Mouse (Mus musculus) stomach, embryonic 14.5 days (tissue): ENCODE measurements around the gene Irx3. TPM values are rescaled to one million over a fixed set of nuclear protein-coding genes. Genes with fewer than 3 reads are reported as not detected.
A peak's percentile ranks its signal among the peaks of the same experiment; 100 is the strongest.

Experiments
- ATAC-seq: fragments of 200-750 bp; cut with Nextera tagmentation; 2 replicates; pipeline ENCODE4 v1.8.0; 2017; ENCODE audit warnings: low read depth, moderate TSS enrichment; ENCODE audit not compliant: insufficient number of reproducible peaks, insufficient read depth, low FRiP score
- H3K27ac ChIP-seq: fragments of 300-500 bp; sonication (generic); 2 replicates; pipeline ENCODE4 v1.5.1; 2014; ENCODE audit warnings: mild to moderate bottlenecking, low read length, moderate library complexity, mixed read lengths
- H3K27me3 ChIP-seq: fragments of 300-500 bp; sonication (generic); 2 replicates; pipeline ENCODE4 v1.6.1; 2014; ENCODE audit warnings: low read length, control low read depth, mixed read lengths; ENCODE audit not compliant: control insufficient read depth, insufficient read depth
- H3K36me3 ChIP-seq: fragments of 300-500 bp; sonication (generic); 2 replicates; pipeline ENCODE4 v1.6.1; 2014; ENCODE audit warnings: mild to moderate bottlenecking, control low read depth, low read length, moderate library complexity, mixed read lengths; ENCODE audit not compliant: control insufficient read depth, insufficient read depth
- H3K4me1 ChIP-seq: fragments of 300-500 bp; sonication (generic); 2 replicates; pipeline ENCODE4 v1.6.1; 2014; ENCODE audit warnings: low read length, control low read depth, mixed read lengths; ENCODE audit not compliant: control insufficient read depth, insufficient read depth
- H3K4me2 ChIP-seq: fragments of 300-500 bp; sonication (generic); replicated peaks from 2 replicates; pipeline ENCODE4 v1.6.1; 2014; ENCODE audit warnings: low read depth, low read length, control low read depth
- H3K4me3 ChIP-seq: fragments of 300-500 bp; sonication (generic); 2 replicates; pipeline ENCODE4 v1.5.1; 2014; ENCODE audit warnings: low read depth, low read length, control low read depth
- H3K9ac ChIP-seq: fragments of 300-500 bp; sonication (generic); replicated peaks from 2 replicates; pipeline ENCODE4 v1.6.1; 2014; ENCODE audit warnings: low read depth, mild to moderate bottlenecking, control low read depth, low read length, moderate library complexity, mixed read lengths
- H3K9me3 ChIP-seq: fragments of 300-500 bp; sonication (generic); 2 replicates; pipeline ENCODE4 v1.6.1; 2016; ENCODE audit warnings: low read depth, low read length, control low read depth; ENCODE audit not compliant: control insufficient read depth
- WGBS: fragments of 180-500 bp; shearing (Covaris S2); extraction: QIAGEN DNeasy Blood & Tissue Kit; methylation state at CpG from one replicate; pipeline ENCODE4 v1.1.7; 2014; 5-methylcytosine and 5-hydroxymethylcytosine counted together
- polyA plus RNA-seq: library from polyadenylated mRNA; unstranded; fragments of >200 nt; fragmentation: Nextera tagmentation; extraction: Ambion mirVana; gene quantifications from 2 replicates; pipeline ENCODE4 v1.2.1, GENCODE M21; 2014

Gene Irx3
- polyA plus RNA-seq, 1 experiment from 2014 or later = 4.6 TPM

GRCm38 (mm10) chr8:91799681-91800522, 2.0 kb downstream of the Irx3 start:
- no peaks in the 10 kb centered on the region for H3K9me3 ChIP-seq
- H3K9ac ChIP-seq = peak overlapping the region; percentile 33; the same call in 1 of the 2 replicates
- H3K36me3 ChIP-seq = no peaks in the 10 kb centered on the region
- H3K4me1 ChIP-seq = peaks cover 8% of the 10 kb centered on the region; the same call in 1 of the 2 replicates
- H3K27ac ChIP-seq = no peak overlapping the region
- peak overlapping the region; percentile 51 for H3K4me3 ChIP-seq
- no peak for ATAC-seq
- peak overlapping the region; percentile 93 for H3K4me2 ChIP-seq
- under 1% methylated on average over 83 of the region's 89 CpGs for WGBS
- peaks cover 74% of the 10 kb centered on the region for H3K27me3 ChIP-seq

- ATAC-seq = no peak
- H3K9ac ChIP-seq = peak overlapping the region; percentile 33; the same call in 1 of the 2 replicates
- H3K36me3 ChIP-seq = no peaks in the 10 kb centered on the region
- no peaks in the 10 kb centered on the region for H3K9me3 ChIP-seq
- H3K4me1 ChIP-seq = peaks cover 8% of the 10 kb centered on the region; the same call in 1 of the 2 replicates
- peaks cover 70% of the 10 kb centered on the region for H3K27me3 ChIP-seq
- H3K27ac ChIP-seq = no peak overlapping the region
- H3K4me3 ChIP-seq = peak overlapping the region; percentile 51
- H3K4me2 ChIP-seq = peak overlapping the region; percentile 93
- WGBS = 24% methylated on average over 16 of the region's 16 CpGs
These were observed 2.8 kb downstream of the Irx3 start for GRCm38 (mm10) chr8:91799016-91799581.

GRCm38 (mm10) chr8:91797626-91798271, 4.1 kb downstream of the Irx3 start:
- Histone ChIP-seq H3K4me1 (peaks cover 8% of the 10 kb centered on the region; the same call in 1 of the 2 replicates), H3K27me3 (peaks cover 59% of the 10 kb centered on the region), H3K27ac (no peak overlapping the region), H3K4me3 (peak overlapping the region; percentile 22), H3K36me3 (no peaks in the 10 kb centered on the region), H3K4me2 (peak overlapping the region; percentile 39), H3K9ac (no peak overlapping the region), H3K9me3 (no peaks in the 10 kb centered on the region)
- ATAC-seq = no peak
- WGBS = under 1% methylated on average over 35 of the region's 35 CpGs

- Histone ChIP-seq H3K4me2 (no peak overlapping the region), H3K27me3 (peaks cover 34% of the 10 kb centered on the region), H3K27ac (no peak overlapping the region), H3K9ac (no peak overlapping the region), H3K4me3 (no peak overlapping the region), H3K9me3 (no peaks in the 10 kb centered on the region), H3K36me3 (no peaks in the 10 kb centered on the region), H3K4me1 (peaks cover 4% of the 10 kb centered on the region; the same call in 1 of the 2 replicates)
- 49% methylated on average over 5 of the region's 6 CpGs for WGBS
- no peak for ATAC-seq
These were observed 8.0 kb downstream of the Irx3 start for GRCm38 (mm10) chr8:91793846-91794245.

- no peak for ATAC-seq
- no peak overlapping the region for H3K9ac ChIP-seq
- 84% methylated on average over 9 of the region's 9 CpGs for WGBS
- no peaks in the 10 kb centered on the region for H3K27me3 ChIP-seq
- H3K4me2 ChIP-seq = no peak overlapping the region
- H3K9me3 ChIP-seq = no peaks in the 10 kb centered on the region
- H3K36me3 ChIP-seq = no peaks in the 10 kb centered on the region
- no peaks in the 10 kb centered on the region for H3K4me1 ChIP-seq
- H3K4me3 ChIP-seq = no peak overlapping the region
- no peak overlapping the region for H3K27ac ChIP-seq
These were observed 14.5 kb downstream of the Irx3 start for GRCm38 (mm10) chr8:91787194-91787895.

- Histone ChIP-seq H3K27ac (no peak overlapping the region), H3K36me3 (no peaks in the 10 kb centered on the region), H3K27me3 (no peaks in the 10 kb centered on the region), H3K4me1 (no peaks in the 10 kb centered on the region), H3K4me3 (no peak overlapping the region), H3K9me3 (no peaks in the 10 kb centered on the region), H3K4me2 (no peak overlapping the region), H3K9ac (no peak overlapping the region)
- no peak for ATAC-seq
- WGBS = 76% methylated on average over 5 of the region's 5 CpGs
These were observed 18.9 kb downstream of the Irx3 start for GRCm38 (mm10) chr8:91782940-91783339.

- Histone ChIP-seq H3K27me3 (no peaks in the 10 kb centered on the region), H3K36me3 (no peaks in the 10 kb centered on the region), H3K27ac (no peak overlapping the region), H3K9me3 (no peaks in the 10 kb centered on the region), H3K9ac (no peak overlapping the region), H3K4me3 (no peak overlapping the region), H3K4me1 (no peaks in the 10 kb centered on the region), H3K4me2 (no peak overlapping the region)
- no peak for ATAC-seq
- 69% methylated on average over 7 of the region's 7 CpGs for WGBS
These were observed 19.7 kb downstream of the Irx3 start for GRCm38 (mm10) chr8:91782201-91782600.

GRCm38 (mm10) chr8:91780648-91781047, 21.2 kb downstream of the Irx3 start:
- ATAC-seq = no peak
- Histone ChIP-seq H3K4me1 (no peaks in the 10 kb centered on the region), H3K27ac (no peak overlapping the region), H3K36me3 (no peaks in the 10 kb centered on the region), H3K9ac (no peak overlapping the region), H3K9me3 (no peaks in the 10 kb centered on the region), H3K4me2 (no peak overlapping the region), H3K4me3 (no peak overlapping the region), H3K27me3 (no peaks in the 10 kb centered on the region)
- WGBS = 59% methylated on average over 3 of the region's 3 CpGs
